Mouse (Mus musculus) cortical plate, adult 2 months (tissue): ENCODE measurements around the gene Ift43.

Experiments used
- CTCF ChIP-seq: fragments of 200-500 bp; IDR thresholded peaks from 2 replicates; pipeline ENCODE4 v1.5.1; 2011; ENCODE audit warnings: mild to moderate bottlenecking, control low read depth, low read length; ENCODE audit not compliant: insufficient read depth; ENCODE audit errors: extremely low read depth
- POLR2A ChIP-seq: fragments of 200-500 bp; IDR thresholded peaks from 2 replicates; pipeline ENCODE4 v1.6.1; 2011; ENCODE audit warnings: mild to moderate bottlenecking, low read length, control low read depth; ENCODE audit not compliant: insufficient read depth; ENCODE audit errors: extremely low read depth

DNA sequence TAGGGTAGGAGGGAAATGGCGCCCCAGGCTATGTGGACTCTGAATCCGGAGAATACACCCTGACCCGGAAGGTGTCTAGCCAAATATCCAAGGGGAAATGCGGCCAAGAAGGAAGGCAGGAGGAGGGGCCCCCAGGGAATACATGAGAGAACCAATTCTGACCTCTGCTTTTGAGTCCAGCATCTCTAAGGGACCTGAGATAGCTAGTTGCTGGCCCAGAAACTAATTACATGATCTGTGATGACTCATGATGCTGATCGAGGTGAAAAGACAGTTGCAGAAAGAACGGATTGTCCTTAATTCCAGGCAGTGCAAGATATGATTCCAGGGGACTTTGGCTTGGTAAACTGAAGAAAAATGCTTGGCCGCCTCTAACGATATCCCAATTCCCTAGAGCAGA lies 25.4 kb upstream of the Ift43 start:
- TF ChIP-seq POLR2A (no peak), CTCF (no peak)
